Mouse (Mus musculus): ENCODE measurements around the gene Cd22. TPM values are rescaled to one million over a fixed set of nuclear protein-coding genes. Genes with fewer than 3 reads are reported as not detected.
A peak's percentile ranks its signal among the peaks of the same experiment; 100 is the strongest.

Cd22 gene
- polyA plus RNA-seq, 1 experiment from 2014 or later, result 0.22 TPM

DNA sequence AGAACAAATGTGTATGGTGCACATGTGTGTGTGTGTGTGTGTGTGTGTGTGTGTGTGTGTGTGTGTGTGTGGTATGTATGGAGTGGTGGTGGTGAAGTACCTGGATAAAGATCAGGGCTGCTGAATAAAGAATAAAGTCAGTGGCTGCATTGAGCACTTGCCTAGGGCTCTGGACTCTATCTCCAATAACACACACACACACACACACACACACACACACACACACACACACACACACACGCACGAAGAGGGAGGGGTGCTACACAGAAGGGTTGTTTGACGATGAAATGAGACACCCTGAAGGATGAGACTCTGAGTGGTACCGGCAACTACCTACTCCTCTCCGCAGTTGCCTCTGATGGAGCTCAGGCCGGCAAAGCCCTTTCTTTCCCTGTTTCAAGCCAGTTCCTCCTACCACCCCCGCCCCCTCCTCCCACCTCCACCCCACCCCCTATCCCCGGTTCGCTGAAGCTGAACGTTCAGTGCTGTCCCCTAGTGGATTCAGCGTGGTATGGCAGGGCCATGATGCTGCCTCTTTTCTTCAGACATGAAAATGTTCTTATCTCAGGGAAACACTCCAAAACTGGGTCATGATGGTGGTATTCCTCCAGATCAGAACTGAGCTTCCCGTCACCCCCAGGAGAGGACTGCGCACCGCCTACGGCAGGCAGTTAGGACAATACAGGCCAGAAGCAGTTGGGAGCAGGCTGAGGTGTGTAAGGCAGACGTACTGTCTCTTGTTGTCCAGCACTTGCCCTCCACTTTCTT is 20.3 kb downstream of the Cd22 start:
- WGBS, result 10% methylated on average over 14 of the region's 16 CpGs
- Histone ChIP-seq H3K36me3 (no peaks in the 10 kb centered on the region), H3K9me3 (no peaks in the 10 kb centered on the region), H3K4me3 (replicated peaks) (peak overlapping the region; percentile 30), H3K4me2 (peak overlapping the region; percentile 53), H3K27me3 (replicated peaks) (no peaks in the 10 kb centered on the region), H3K27ac (no peak overlapping the region), H3K4me1 (no peaks in the 10 kb centered on the region), H3K9ac (no peak overlapping the region)
- ATAC-seq (ENCODE audit: insufficient read depth, low FRiP score, low read depth), result peak; percentile 24; the same call in 1 of the 2 replicates

DNA sequence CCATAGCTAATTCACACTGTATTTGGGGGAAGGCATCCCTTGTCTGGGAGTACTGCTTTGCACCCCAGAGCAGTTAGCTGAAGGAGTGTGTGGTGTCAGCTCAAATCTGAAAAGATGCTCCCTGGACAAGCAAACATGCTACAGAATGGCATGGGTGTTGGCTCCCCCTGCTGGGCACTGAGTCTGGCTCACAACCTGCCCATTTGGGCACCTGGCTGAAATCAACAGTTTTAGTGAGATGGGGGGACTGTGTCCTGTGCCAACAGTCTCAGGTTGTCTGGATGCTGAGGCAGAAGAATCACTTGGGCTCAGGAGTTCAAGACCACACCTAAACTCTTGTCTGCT is 20.9 kb downstream of the Cd22 start:
- no peak for ATAC-seq (ENCODE audit: insufficient read depth, low FRiP score, low read depth)
- H3K4me1 ChIP-seq, result no peaks in the 10 kb centered on the region
- peak overlapping the region; percentile 53; the same call in 1 of the 2 replicates for H3K4me2 ChIP-seq
- no peak overlapping the region for H3K27ac ChIP-seq
- no peaks in the 10 kb centered on the region for H3K9me3 ChIP-seq
- H3K27me3 ChIP-seq (replicated peaks), result no peaks in the 10 kb centered on the region
- no peaks in the 10 kb centered on the region for H3K36me3 ChIP-seq
- no peak overlapping the region for H3K4me3 ChIP-seq (replicated peaks)
- no peak overlapping the region for H3K9ac ChIP-seq

DNA sequence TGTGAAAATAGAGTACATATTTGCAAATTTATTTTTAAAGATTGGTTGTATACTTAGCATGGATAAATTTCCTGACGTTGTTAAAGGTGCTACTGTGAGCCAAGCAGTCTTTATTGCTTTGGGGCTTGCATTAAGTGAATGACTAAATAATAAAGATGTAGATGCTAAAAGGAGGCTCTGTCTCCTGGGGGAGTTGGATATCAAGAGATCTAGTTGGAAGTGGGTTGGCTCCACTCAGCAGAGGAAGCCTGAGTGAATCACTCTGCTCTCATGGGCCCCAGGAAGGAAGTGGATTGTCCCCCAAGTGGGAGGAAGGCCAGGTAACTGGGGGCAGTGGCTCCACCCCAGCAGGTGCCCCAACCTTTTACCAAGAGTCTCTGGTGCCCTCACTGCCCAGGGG is 22.4 kb downstream of the Cd22 start:
- ATAC-seq (ENCODE audit: insufficient read depth, low FRiP score, low read depth), result no peak
- Histone ChIP-seq H3K4me1 (no peaks in the 10 kb centered on the region), H3K4me3 (replicated peaks) (no peak overlapping the region), H3K27me3 (replicated peaks) (no peaks in the 10 kb centered on the region), H3K9me3 (no peaks in the 10 kb centered on the region), H3K9ac (no peak overlapping the region), H3K36me3 (no peaks in the 10 kb centered on the region), H3K27ac (no peak overlapping the region), H3K4me2 (no peak overlapping the region)
- 69% methylated on average over 1 of the region's 1 CpGs for WGBS

DNA sequence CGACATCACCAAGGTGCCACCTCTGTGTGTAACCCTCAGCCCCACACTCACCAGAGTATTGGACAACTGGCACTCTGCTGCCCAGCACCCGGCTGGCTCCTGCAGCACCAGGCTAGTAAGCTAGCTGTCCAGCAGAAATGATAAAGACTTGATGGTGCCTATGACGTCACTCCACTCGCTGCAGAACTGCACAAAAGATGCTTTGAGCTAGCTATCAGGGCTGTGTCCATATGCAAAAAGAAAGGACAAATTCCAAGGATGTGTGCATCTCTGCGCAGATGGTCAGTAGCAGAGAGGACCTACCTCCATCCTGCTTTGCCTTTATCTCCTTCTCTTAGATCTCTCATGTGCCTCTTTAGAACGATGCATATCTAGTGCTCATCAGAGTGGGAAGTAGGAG is 24.1 kb downstream of the Cd22 start, which contains the start of gene Ffar3:
Gene Ffar3, minus strand, starts transcription at position 101 of the 400 bp plus-strand sequence.
- Histone ChIP-seq H3K9me3 (no peaks in the 10 kb centered on the region), H3K36me3 (no peaks in the 10 kb centered on the region), H3K4me3 (replicated peaks) (no peak within 1 kb of the TSS), H3K27me3 (replicated peaks) (no peaks in the 10 kb centered on the region), H3K9ac (no peak within 1 kb of the TSS), H3K4me1 (no peaks in the 10 kb centered on the region), H3K4me2 (no peak within 1 kb of the TSS), H3K27ac (no peak within 1 kb of the TSS)
- WGBS, result 66% methylated on average over 6 of the region's 6 CpGs
- no peak for ATAC-seq (ENCODE audit: insufficient read depth, low FRiP score, low read depth)

DNA sequence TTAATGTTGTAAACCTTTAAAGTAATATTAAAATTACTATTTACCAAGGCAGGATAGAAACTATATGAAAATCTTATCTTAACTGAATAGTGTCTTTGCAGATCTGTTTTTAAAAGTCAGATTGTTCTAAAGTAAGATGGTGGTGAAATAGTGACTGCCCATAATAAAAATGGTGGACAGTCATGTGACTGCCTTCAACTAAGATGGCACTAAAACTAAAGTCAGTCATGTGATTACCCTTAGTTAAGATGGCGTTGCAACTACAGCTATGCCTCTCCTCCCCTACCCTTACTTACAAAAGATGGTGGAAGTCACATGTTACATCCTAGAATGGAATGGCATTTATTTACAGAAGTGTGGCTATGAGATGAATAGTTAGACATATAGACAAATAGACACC is 28.7 kb downstream of the Cd22 start:
- WGBS, result 92% methylated on average over 1 of the region's 1 CpGs
- Histone ChIP-seq H3K9ac (no peak overlapping the region), H3K4me1 (no peaks in the 10 kb centered on the region), H3K4me3 (replicated peaks) (no peak overlapping the region), H3K36me3 (no peaks in the 10 kb centered on the region), H3K27ac (no peak overlapping the region), H3K27me3 (replicated peaks) (no peaks in the 10 kb centered on the region), H3K9me3 (no peaks in the 10 kb centered on the region), H3K4me2 (no peak overlapping the region)
- ATAC-seq (ENCODE audit: insufficient read depth, low FRiP score, low read depth), result no peak

DNA sequence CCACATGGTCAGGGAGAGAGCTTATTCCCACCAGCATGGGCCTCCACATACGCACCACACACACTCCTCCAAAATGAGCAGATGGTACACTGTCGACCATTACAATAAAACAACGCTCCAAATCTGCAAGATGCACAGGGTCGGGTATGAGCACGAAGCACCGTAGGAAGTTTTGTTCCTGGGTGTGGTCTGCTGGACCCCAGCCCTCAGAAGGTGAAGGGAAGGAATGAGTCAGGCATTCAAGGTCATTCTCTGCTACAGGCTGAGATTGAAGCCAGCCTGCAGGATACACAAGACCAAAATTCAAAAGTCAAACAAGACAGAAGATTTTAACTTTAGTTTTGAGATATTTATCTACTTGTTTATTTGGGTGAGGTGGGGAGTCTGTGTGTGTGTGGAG is 32.2 kb downstream of the Cd22 start:
- no peaks in the 10 kb centered on the region for H3K27me3 ChIP-seq (replicated peaks)
- no peak overlapping the region for H3K9ac ChIP-seq
- no peak for ATAC-seq (ENCODE audit: insufficient read depth, low FRiP score, low read depth)
- H3K36me3 ChIP-seq, result no peaks in the 10 kb centered on the region
- 72% methylated on average over 6 of the region's 6 CpGs for WGBS
- H3K4me2 ChIP-seq, result no peak overlapping the region
- no peaks in the 10 kb centered on the region for H3K9me3 ChIP-seq
- no peak overlapping the region for H3K4me3 ChIP-seq (replicated peaks)
- H3K4me1 ChIP-seq, result no peaks in the 10 kb centered on the region
- no peak overlapping the region for H3K27ac ChIP-seq

DNA sequence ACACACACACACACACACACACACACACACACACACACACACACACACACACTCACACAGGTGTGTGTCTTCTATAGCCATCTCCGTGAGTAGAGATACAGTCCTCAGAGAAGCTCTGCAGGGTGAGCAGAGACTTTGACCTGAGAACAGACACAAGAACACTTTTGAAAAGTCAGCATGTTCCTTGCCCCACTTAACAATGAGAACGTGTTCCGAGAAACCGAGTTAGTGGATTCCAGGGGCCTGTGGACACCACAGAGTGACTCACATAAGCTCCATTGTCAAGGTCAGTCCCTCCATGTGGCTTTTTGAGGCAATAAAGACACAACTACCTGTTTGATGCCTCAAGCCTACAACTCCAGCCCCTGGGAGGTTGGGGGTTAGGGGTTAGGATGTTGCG is 32.8 kb downstream of the Cd22 start:
- Histone ChIP-seq H3K36me3 (no peaks in the 10 kb centered on the region), H3K4me2 (no peak overlapping the region), H3K4me3 (replicated peaks) (no peak overlapping the region), H3K9ac (no peak overlapping the region), H3K27me3 (replicated peaks) (no peaks in the 10 kb centered on the region), H3K9me3 (no peaks in the 10 kb centered on the region), H3K27ac (no peak overlapping the region), H3K4me1 (no peaks in the 10 kb centered on the region)
- 65% methylated on average over 5 of the region's 5 CpGs for WGBS
- ATAC-seq (ENCODE audit: insufficient read depth, low FRiP score, low read depth), result no peak

DNA sequence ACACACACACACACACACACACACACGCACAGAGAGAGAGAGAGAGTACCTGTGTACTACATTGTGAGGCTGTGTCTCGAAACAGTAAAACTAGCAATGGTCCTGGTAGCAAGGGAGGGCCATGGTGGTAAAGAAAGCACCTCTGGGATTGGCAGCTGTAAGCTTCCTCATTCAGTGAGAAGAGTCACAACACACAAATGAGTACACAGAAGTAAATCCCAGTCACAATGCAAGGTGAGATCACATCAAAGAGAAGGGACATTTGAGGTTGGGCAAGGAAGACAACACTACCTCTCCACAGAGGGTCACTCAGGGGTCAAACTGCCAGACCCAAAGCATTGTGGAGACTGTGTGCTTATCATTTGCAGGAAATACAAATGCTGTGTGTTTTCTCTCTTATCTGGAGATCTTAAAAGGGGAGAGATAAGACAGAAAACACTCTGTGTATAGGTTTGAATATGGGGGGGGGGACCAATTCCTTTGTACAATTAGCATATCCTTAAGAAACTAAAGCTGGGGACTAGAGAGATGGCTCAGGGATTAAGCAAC is 33.6 kb downstream of the Cd22 start:
- Histone ChIP-seq H3K4me3 (replicated peaks) (no peak overlapping the region), H3K27me3 (replicated peaks) (no peaks in the 10 kb centered on the region), H3K27ac (no peak overlapping the region), H3K9me3 (no peaks in the 10 kb centered on the region), H3K36me3 (no peaks in the 10 kb centered on the region), H3K9ac (no peak overlapping the region), H3K4me2 (no peak overlapping the region), H3K4me1 (no peaks in the 10 kb centered on the region)
- 55% methylated on average over 2 of the region's 2 CpGs for WGBS
- ATAC-seq (ENCODE audit: insufficient read depth, low FRiP score, low read depth), result no peak

DNA sequence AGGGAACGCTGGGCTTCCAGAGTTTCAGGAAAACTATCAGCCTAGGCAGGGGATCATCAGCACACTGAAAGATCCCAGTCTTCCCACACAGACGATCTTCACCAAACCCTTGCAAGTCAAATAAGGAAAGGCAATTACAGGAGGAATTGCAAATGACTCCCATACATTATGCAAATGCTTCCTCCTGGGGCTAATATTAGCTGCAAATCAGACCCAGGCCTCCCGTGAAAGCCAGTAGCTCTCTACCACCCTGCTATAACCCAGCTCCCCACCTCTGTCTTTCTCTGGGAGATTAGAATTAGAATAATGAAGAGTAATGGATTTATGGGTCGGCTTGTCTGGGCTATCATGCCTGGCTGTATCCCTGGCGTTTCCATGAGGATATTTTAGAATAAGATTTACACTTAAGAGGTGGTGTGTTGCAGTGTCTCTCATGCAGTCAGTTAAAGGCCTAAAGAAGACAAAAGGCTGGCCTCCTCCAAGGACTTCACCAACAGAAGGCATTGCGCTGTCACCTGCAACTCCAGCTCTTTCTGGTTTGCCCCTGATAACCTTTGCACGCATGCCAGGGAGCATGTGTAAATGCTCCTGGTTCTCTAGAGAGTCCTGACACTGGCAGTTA is 35.4 kb downstream of the Cd22 start:
- ATAC-seq (ENCODE audit: insufficient read depth, low FRiP score, low read depth), result no peak
- Histone ChIP-seq H3K36me3 (no peaks in the 10 kb centered on the region), H3K4me3 (replicated peaks) (no peak overlapping the region), H3K9ac (no peak overlapping the region), H3K27me3 (replicated peaks) (no peaks in the 10 kb centered on the region), H3K4me1 (no peaks in the 10 kb centered on the region), H3K9me3 (no peaks in the 10 kb centered on the region), H3K27ac (no peak overlapping the region), H3K4me2 (no peak overlapping the region)
- 35% methylated on average over 7 of the region's 7 CpGs for WGBS

DNA sequence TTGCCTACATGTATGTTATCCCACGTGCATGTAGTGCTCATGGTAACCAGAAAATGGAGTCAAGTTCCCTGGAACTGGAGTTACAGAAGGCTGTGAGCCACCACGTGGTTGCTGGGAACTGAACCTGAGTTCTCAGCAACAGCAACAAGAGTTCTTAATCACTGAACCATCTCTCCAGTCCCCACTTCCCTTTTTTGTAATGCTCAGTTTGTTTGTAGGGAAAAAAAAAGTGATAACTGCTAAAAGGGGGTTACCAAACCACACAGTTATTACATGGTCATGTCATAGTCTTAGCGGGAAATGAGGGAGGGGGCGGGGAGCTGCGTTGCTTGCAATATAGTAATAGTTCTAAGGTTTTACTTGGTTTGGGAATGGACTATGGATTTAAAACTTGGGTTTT is 38.0 kb downstream of the Cd22 start:
- Histone ChIP-seq H3K27ac (no peak overlapping the region), H3K9ac (no peak overlapping the region), H3K4me1 (no peaks in the 10 kb centered on the region), H3K36me3 (no peaks in the 10 kb centered on the region), H3K9me3 (no peaks in the 10 kb centered on the region), H3K27me3 (replicated peaks) (no peaks in the 10 kb centered on the region), H3K4me3 (replicated peaks) (no peak overlapping the region), H3K4me2 (no peak overlapping the region)
- WGBS, result 76% methylated on average over 5 of the region's 5 CpGs
- ATAC-seq (ENCODE audit: insufficient read depth, low FRiP score, low read depth), result no peak

DNA sequence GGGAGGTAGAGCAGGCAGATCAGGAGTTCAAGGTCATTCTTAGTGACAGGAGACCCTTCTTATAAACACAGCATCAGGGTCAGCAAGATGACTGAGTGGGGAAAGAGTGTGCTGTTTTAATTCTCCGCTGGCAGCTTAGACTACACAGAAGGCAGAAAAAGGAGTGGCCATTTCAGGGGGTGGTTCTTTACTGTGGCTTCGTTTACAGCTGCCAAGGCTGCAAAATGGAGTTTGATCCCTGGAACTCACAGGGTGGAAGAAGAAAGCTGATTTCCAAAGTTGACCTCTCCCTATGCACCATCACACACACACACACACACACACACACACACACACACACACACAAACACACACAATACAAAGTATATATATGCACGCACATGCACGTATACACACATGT is 38.8 kb downstream of the Cd22 start:
- ATAC-seq (ENCODE audit: insufficient read depth, low FRiP score, low read depth), result no peak
- no peaks in the 10 kb centered on the region for H3K9me3 ChIP-seq
- WGBS, result 63% methylated on average over 4 of the region's 4 CpGs

DNA sequence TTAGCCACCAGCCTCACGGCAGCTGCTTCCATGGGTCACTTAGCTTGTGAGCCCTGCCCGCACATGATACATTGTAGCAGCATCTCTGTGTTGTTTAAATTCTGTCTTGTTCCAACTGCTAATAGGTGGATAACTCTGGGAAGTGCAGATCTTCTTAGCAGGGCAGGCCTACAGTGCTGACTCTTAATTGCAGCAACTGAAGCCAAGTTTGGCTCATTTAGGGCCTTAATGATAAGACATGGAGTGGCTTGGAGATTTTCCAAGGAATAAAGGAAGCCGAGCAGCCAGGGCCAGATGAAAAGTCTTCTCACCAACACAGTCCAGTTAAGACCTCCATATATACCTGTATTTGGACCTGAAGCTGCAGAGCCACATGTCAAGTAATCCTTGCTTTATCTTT is 39.8 kb downstream of the Cd22 start:
- H3K9ac ChIP-seq, result no peak overlapping the region
- 57% methylated on average over 3 of the region's 3 CpGs for WGBS
- H3K9me3 ChIP-seq, result no peaks in the 10 kb centered on the region
- no peaks in the 10 kb centered on the region for H3K27me3 ChIP-seq (replicated peaks)
- H3K4me2 ChIP-seq, result no peak overlapping the region
- H3K36me3 ChIP-seq, result no peaks in the 10 kb centered on the region
- no peak overlapping the region for H3K27ac ChIP-seq
- no peaks in the 10 kb centered on the region for H3K4me1 ChIP-seq
- no peak for ATAC-seq (ENCODE audit: insufficient read depth, low FRiP score, low read depth)
- H3K4me3 ChIP-seq (replicated peaks), result no peak overlapping the region

More for the DNA sequence above, 38.8 kb downstream of the Cd22 start:
- H3K9ac ChIP-seq, result no peak overlapping the region
- H3K27me3 ChIP-seq (replicated peaks), result no peaks in the 10 kb centered on the region
- H3K27ac ChIP-seq, result no peak overlapping the region
- no peaks in the 10 kb centered on the region for H3K36me3 ChIP-seq
- H3K4me1 ChIP-seq, result no peaks in the 10 kb centered on the region
- no peak overlapping the region for H3K4me2 ChIP-seq
- no peak overlapping the region for H3K4me3 ChIP-seq (replicated peaks)
